Mouse (Mus musculus) gastrocnemius, adult 18-20 months (tissue): ENCODE data around the gene Jmy. TPM values are rescaled to one million over a fixed set of nuclear protein-coding genes. Genes with fewer than 3 reads are reported as not detected.

ENCODE experiments used
- DNase-seq: peaks from one replicate; pipeline ENCODE4 v3.0.0; 2021; ENCODE audit warnings: low spot score
- total RNA-seq, 2 experiments: library from RNA; stranded (reverse); gene quantifications; 2 replicates each; pipeline ENCODE4 v1.2.3; 2021

Jmy gene
- total RNA-seq, 2 experiments from 2014 or later: 26.4 to 30.7 TPM

DNA sequence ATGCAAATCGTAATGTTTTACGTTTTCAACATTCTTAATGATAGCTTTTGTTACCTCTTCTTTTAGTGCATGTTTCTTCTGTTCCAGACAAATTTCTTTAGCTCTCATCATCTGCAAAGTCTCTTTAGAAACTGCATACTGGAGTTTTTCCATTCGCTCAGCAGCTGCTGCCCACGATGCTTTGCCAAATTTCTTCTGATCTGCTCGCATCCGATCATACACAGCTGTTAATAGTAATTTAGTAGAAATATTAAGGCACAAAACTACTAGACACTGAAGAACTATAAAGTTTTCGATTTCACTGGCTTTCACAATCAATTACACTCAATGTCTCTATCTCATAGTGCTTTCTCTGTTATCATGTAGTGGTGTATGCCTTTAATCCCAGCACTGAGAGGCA lies 40.0 kb downstream of the Jmy start:
- DNase-seq: no peak

DNA sequence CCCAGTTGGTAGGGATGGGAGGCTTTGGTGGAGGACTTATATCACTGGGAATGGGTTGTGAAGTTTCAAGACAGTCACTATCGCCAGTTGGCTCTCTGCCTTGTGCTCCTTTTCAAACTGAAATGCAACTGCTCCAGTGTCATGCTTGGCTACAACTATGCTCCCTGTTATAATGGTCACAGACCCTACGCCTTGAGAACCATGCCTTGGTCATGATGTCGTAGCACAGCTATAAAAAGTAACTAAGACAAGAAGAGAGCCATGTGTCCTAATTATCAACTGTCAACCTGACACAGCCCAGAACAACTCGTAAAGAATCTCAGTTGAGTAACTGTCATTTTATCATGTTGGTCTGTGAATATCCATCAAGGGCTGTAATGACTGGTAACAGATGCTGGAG lies 41.0 kb downstream of the Jmy start:
- DNase-seq: peak; percentile 20

DNA sequence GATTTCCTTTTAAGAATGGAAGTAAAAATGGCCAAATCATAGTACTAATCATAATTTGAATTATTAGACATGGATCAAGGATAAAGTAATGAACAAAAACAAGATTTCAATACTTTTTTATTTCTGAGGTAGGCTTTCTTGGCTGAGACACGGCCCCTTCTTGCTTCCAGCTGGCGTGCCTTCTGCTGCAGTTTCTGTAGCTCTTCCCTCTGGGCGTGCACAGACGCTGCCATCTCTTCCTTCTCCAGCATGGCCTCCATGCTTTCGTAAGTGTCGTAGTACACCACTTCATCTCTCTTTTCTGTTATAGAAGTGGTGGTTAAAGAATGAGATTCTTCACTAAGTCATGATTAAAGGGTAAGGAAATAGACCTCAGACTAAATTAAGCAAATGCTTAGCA lies 46.3 kb downstream of the Jmy start:
- no peak for DNase-seq

- DNase-seq: no peak
These were observed 59.4 kb downstream of the Jmy start for GRCm38 (mm10) chr13:93440167-93440566.

DNA sequence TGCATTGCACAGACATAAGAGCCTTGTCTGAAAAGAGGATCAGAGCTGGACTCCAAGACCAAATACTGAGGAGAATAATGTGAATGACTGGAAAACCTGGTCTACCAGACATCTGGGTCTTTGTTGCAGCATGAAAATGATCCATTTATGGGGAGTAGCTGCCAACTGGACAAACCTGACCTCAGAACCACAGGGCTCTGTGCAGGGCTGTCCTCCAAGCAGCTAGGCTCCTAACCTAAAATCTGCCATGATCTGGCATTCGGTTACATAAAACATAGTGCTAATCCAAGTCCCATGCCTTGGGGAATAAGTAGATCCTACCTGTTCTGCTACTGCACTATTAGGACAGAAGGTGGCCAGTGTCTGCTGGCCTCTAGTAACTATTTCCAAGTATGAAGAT lies 70.4 kb downstream of the Jmy start:
- no peak for DNase-seq

DNA sequence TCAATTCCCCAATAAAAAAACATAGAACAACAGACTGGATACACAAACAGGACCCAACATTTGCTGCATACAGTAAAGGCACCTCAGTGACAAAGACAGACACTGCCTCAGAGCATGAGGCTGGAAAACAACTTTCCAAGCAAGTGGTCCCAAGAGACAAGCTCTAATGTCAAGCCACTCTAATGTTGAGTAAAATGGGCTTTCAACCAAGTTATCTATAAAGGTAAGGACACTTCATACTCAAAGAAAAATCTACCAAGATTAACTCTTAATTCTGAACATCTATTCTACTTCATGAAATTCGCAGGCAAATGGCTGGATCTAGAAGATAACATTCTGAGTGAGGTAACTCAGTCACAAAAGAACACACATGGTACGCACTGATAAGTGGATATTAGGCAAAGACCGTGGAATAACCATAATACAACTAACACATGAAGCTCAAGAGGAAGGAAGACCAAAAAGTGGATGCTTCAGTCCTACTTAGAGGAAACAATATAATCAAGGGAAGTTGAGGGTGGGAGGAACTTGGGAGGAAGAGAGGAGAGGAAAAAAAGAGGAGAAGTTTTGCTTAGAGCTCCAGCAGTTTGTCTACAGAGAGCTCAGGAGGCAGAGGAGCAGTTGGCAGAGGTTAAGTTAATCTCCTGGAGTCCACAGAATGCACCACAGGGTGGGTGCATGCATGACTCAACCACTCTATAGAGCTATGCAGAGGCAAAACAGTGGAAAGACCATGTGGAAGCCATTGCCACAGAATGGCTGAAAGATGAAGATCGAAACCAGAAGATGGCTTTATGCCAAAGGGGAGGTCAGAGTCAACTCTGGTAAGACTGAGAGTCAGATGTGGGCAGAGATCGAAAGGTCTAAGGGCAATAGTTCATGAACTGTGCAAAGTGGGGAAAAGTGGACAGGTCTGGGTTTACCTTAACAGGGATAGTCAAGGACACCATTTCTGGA lies 71.4 kb downstream of the Jmy start:
- DNase-seq: no peak

DNA sequence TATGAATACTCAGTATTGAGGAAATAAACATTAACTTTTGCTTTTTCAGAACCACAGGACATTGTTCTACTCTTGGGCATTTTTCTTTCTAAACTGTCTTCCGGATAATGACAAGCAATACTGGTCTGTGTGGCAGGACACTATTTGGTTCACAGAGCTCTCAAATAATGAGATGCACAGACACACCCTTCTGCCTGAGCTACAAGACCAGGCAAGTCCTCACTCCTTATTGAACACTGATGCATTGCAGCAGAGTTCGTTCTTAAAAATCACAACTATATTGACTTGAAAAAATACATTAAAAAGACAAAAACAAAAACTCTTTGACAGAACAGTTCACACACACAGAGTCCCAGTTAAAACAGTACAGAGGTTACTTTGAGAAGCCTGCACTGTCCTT lies 76.4 kb downstream of the Jmy start:
- DNase-seq: no peak

DNA sequence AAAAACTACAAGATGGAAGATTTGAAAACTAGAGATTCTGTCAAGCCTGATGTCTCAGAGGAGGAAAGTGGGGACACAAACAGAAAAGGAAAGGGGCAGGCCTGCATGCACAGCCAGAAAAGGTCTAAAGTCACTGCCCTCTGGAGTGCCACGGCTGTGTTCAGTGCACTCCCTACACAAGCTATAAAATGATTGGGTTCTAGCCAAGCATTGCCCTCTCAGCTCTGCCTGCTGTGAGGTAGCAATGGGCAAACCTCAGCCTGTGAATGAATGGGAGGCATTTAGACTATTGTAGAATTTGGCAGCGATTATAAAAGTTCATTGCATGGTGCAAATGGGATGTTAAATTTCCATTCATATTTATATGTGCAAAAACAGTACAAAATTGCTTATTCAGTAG lies 79.8 kb downstream of the Jmy start:
- DNase-seq: no peak

GRCm38 (mm10) chr13:93418292-93418691 lies 81.3 kb downstream of the Jmy start:
- DNase-seq: no peak

GRCm38 (mm10) chr13:93415055-93415454 lies 84.6 kb downstream of the Jmy start:
- no peak for DNase-seq

- DNase-seq: no peak
These were observed 89.3 kb downstream of the Jmy start for GRCm38 (mm10) chr13:93410343-93410742.

- no peak for DNase-seq
These were observed 92.8 kb downstream of the Jmy start for GRCm38 (mm10) chr13:93406855-93407254.

DNA sequence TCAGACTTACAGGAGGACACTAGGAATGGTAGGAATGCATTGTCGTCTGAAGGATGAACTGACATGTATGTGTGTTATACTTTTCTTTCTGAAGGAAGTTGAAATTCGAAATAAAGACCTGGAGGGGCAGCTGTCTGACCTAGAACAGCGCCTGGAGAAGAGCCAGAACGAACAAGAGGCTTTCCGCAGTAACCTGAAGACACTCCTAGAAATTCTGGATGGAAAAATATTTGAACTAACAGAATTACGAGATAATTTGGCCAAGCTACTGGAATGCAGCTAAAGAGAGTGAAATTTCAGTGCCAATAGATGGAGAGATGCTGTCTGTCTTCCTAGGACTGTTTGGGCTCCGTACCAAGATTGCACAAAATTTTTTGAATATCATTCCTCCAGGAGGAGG lies 97.7 kb downstream of the Jmy start:
- no peak for DNase-seq

- DNase-seq: peak; percentile 67
These were observed 99.8 kb downstream of the Jmy start for GRCm38 (mm10) chr13:93399710-93400216.

DNA sequence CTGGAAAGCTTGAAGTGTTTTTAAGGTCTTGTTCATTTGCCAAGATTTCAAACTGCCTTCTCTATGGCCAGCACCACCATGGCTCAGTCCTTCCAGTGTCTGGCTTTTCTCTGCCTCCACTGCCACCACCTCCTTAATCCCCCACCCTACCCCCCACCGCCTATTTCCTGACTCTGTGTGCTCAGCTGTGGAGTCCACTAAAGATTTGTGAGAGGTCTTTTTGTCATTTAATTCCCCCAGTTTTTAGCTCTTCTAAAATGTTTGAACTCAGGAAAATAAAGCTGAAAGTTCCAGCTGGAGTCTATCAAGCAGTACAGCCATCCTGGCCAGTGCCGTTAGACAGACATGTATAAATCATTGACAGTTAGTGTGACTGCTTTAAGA lies 110.4 kb downstream of the Jmy start:
- DNase-seq: no peak

DNA sequence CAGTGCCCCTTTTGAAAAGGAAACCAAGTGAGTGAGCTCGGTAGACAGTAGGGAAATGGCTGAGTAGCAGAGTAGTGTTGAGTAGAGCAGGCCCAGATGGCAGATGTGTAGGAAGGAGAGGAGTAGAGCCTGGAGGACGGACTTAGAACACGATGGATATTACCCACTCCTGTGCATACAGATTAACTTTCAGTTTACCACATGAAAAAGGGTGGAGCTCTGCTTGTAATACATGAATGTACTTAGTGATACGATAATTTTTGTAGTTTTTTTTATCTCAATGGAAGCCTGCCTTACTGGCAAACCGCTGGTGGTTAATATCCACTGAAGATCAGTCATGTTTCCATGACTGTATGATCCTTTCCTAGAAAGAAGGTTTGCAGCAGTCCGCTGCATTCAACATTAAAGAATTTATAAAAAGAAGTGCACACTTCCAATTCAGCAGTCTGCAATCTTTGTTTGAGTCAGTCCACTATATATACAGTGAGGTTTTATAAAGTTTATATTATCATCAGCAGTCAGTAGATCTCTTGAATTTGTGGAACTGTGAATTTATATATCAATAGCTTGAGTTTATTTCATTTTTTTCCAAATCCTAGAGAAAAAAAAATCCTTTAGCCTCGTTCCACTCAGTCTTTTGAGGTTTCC lies 110.9 kb downstream of the Jmy start:
- DNase-seq: no peak

DNA sequence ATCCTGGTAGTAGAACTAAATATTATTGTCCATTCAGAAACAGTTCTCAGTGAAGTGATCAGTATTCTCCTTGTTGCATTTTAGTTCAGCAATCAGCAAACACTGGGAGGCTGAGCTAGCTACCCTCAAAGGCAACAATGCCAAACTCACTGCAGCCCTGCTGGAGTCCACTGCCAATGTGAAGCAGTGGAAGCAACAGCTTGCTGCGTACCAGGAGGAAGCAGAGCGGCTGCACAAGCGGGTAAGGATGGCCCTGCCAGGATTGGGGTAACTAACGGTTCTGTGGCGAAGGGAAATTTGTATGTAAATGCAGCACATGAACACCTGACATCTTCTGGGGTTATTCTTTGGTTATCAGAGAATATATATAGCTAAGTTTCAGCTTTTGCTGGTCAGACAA lies 112.2 kb downstream of the Jmy start:
- no peak for DNase-seq

DNA sequence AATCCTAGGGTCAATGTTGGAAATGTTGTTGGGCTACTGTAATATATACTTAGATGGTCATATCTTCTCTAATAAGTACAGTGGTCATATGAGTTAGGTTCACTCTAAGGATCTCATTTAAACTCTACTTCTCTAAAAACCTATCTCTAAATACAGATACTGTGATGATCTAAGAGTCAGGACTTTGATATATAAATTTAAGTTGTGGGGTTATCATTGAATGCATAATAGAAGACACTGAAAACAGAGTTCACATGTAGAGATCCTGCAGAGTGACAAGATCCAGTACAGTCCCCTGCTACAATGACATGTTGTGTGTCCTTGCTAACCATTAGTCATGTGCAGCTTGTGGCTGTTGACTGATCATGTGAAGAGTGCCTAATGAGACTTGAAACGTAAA lies 114.5 kb downstream of the Jmy start:
- DNase-seq: no peak

DNA sequence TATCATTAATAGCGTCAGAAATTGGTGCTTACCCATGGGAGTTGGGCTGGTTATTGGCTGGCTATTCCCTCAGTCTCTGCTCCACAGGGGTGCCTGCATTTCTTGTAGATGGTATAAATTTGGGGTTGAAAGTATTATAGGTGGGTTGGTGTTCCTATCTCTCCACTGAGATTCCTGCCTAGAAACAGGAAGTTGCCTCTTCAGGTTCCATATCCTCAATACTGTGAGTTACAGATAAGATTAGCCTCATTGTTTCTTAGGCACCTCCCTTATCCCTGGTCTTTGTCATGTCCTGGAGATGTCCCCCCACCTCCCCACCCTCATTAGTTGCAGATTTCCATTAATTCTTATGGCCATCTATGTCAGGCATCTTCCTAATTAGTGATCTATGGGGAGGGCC lies 115.1 kb downstream of the Jmy start:
- no peak for DNase-seq

GRCm38 (mm10) chr13:93383620-93384019 lies 116.0 kb downstream of the Jmy start:
- DNase-seq: no peak

- no peak for DNase-seq
These were observed 116.5 kb downstream of the Jmy start for GRCm38 (mm10) chr13:93383092-93383491.

- no peak for DNase-seq
These were observed 118.3 kb downstream of the Jmy start for GRCm38 (mm10) chr13:93381301-93381700.
